ENCODE assay signal across 9 mouse cellular contexts in the genomic region with DNA sequence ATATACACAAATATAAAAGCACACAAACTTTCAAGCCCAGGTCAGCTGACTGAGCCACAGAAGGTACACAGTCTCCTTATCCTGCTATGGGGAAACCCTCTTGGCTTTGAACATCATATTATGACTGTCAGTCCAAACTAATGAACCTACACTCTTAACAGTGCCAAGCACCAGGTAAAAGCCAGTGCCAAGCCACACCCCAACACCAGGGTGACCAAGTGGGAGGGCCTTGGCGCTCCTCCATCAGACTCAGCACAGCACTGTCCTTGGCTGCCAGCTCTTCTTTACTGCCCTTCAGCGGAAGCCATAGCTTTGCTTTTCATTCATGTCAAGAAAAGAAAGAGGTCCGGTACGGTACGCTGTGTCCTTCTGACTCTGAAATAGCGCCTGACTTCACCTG. TPM values are rescaled to one million over a fixed set of nuclear protein-coding genes. Genes with fewer than 3 reads are reported as not detected.
DNase-seq lines count a peak whose midpoint lies in the region; ATAC-seq and TF ChIP-seq lines count a peak whose summit lies in the region.
"Had no signal": no experiment of that assay in that cellular context is flagged by ENCODE, and none has a peak within 500 bp of the region (broad histone marks: within the 10 kb centered on the region; RNA-seq: fewer than 3 reads in every experiment).

No protein-coding gene starts in this region.

- peak; percentile 8 to 43 for DNase-seq in left cerebral cortex, postnatal 10 days (ENCODE audit: extremely low spot score in 1 of 2, low spot score in 2 of 2)
- no peak for DNase-seq in left cerebral cortex, postnatal 14 days (ENCODE audit: low spot score in 2 of 2)
- DNase-seq in adrenal gland, postnatal 36 days, result peak; percentile 92 to 93
- peak; percentile 73 to 76 for DNase-seq in heart, adult 2 months
- peak; percentile 94 for DNase-seq in kidney, postnatal 25 days
- peak; percentile 48 for DNase-seq in testis, postnatal 14 days (ENCODE audit: low spot score)
- DNase-seq in layer of hippocampus, adult 9-11 months, result no peak

- H3K79me2 ChIP-seq in heart, adult 2 months (replicated peaks; ENCODE audit: control insufficient read depth, insufficient read depth, low read length), result peaks cover 2% of the 10 kb centered on the region

- intact Hi-C loops in left cerebral cortex, postnatal 10 days (cut with DNase I), result no loop called here
- intact Hi-C loops in left cerebral cortex, postnatal 14 days (cut with DNase I), result no loop called here
- intact Hi-C loops in heart, adult 2 months (cut with DNase I), result no loop called here

- no peak overlapping the region for H3K4me3 ChIP-seq in heart, adult 2 months
- H3K4me3 ChIP-seq: megakaryocyte, embryonic 14.5 days had no signal

- peaks cover 2% of the 10 kb centered on the region; the same call in 1 of the 2 replicates for H3K36me3 ChIP-seq in heart, adult 2 months (ENCODE audit: control insufficient read depth, insufficient read depth, low read length)

- TF ChIP-seq POLR2A in heart, adult 2 months (IDR thresholded peaks at IDR 0.05; ENCODE audit: insufficient read depth, low read depth, low read length), result 0 out of 2 replicates have a peak, but pooled peaks have one; percentile 37

- WGBS in heart, adult 2 months, result 61% methylated on average over 6 of the region's 6 CpGs

- ATAC-seq in monocyte, adult 5-6 weeks (replicated peaks; ENCODE audit: insufficient number of reproducible peaks, low FRiP score, low TSS enrichment, poor library complexity, severe bottlenecking), result no peak

- H3K4me1 ChIP-seq in heart, adult 2 months (ENCODE audit: control insufficient read depth, insufficient read depth, low read length), result peaks cover 25% of the 10 kb centered on the region

- H3K27ac ChIP-seq in heart, adult 2 months, result peak overlapping the region; percentile 50

- no peak for TF ChIP-seq CTCF in heart, adult 2 months (IDR thresholded peaks at IDR 0.05)

- no peak for TF ChIP-seq EP300 in heart, adult 2 months (IDR thresholded peaks at IDR 0.05; ENCODE audit: insufficient read depth, low read depth, low read length)

- no peaks in the 10 kb centered on the region for H3K27me3 ChIP-seq in heart, adult 2 months (ENCODE audit: control insufficient read depth, insufficient read depth, low read length)
- H3K27me3 ChIP-seq: megakaryocyte, embryonic 14.5 days had no signal

- H3K9ac ChIP-seq in heart, adult 2 months (ENCODE audit: low read depth, low read length), result no peak overlapping the region

RNA-seq across cellular contexts. Expression of a gene that starts 51.8 kb away (rescaled TPM):
- 10 to 100 TPM; 41.5 to 42.8 TPM for total RNA-seq in left cerebral cortex, postnatal 10 days (2021)
- total RNA-seq in left cerebral cortex, postnatal 14 days (2021), result 10 to 100 TPM; 47.9 to 50.3 TPM
- total RNA-seq in adrenal gland, postnatal 36 days (2021), result 100 to 1,000 TPM in 1 of 2 experiments, 10 to 100 TPM in 1; 98.5 to 102 TPM
- total RNA-seq in heart, adult 2 months (2021), result 10 to 100 TPM; 61.8 to 68.1 TPM
- polyA plus RNA-seq in heart, adult 2 months (2012; rRNA removed), result 18.8 and 33.4 TPM in 2 replicates
- 61.8 to 169 TPM (median 72.5 TPM) in 3 replicates for total RNA-seq in monocyte, adult 5-6 weeks (2017)

Comparison
In these comparisons a context has a peak if more than half of its experiments do, and no peak if none do; other contexts are left out.
1. DNase-seq: peak in left cerebral cortex, postnatal 10 days (2 of 2), adrenal gland, postnatal 36 days (2 of 2), heart, adult 2 months (2 of 2), kidney, postnatal 25 days (2 of 2) and testis, postnatal 14 days (single experiment); none in left cerebral cortex, postnatal 14 days (0 of 2) and layer of hippocampus, adult 9-11 months (single experiment).